Mouse (Mus musculus): ENCODE results near the gene Lpar3. TPM values are rescaled to one million over a fixed set of nuclear protein-coding genes. Genes with fewer than 3 reads are reported as not detected.
A peak's percentile ranks its signal among the peaks of the same experiment; 100 is the strongest.

Lpar3 gene
- total and polyA plus RNA-seq, 2 experiments from 2014 or later: 0.43 to 0.92 TPM

- Histone ChIP-seq H3K36me3 (ENCODE audit: insufficient read depth) (no peaks in the 10 kb centered on the region), H3K27ac (ENCODE audit: low read depth, low read length) (no peak overlapping the region), H3K4me3 (ENCODE audit: low read depth, low read length) (no peak overlapping the region), H3K27me3 (ENCODE audit: insufficient read depth, low read length) (no peaks in the 10 kb centered on the region), H3K9ac (no peak overlapping the region), H3K9me3 (ENCODE audit: low read length) (no peaks in the 10 kb centered on the region), H3K4me2 (ENCODE audit: low read depth) (no peak overlapping the region), H3K4me1 (ENCODE audit: insufficient read depth) (no peaks in the 10 kb centered on the region)
- peak; percentile 66 for TF ChIP-seq CTCF (IDR thresholded peaks at IDR 0.05; ENCODE audit: low read depth)
- 31% methylated on average over 3 of the region's 3 CpGs for WGBS
- ATAC-seq (no peak), DNase-seq (peak; percentile 50)
These were observed 39.8 kb upstream of the Lpar3 start for GRCm38 (mm10) chr3:146180986-146181385.

GRCm38 (mm10) chr3:146184992-146185657 is 35.6 kb upstream of the Lpar3 start:
- Histone ChIP-seq H3K9me3 (ENCODE audit: low read length) (no peaks in the 10 kb centered on the region), H3K36me3 (ENCODE audit: insufficient read depth) (no peaks in the 10 kb centered on the region), H3K4me1 (ENCODE audit: insufficient read depth) (no peaks in the 10 kb centered on the region), H3K27ac (ENCODE audit: low read depth, low read length) (no peak overlapping the region), H3K9ac (no peak overlapping the region), H3K27me3 (ENCODE audit: insufficient read depth, low read length) (no peaks in the 10 kb centered on the region), H3K4me2 (ENCODE audit: low read depth) (no peak overlapping the region), H3K4me3 (ENCODE audit: low read depth, low read length) (no peak overlapping the region)
- 15% methylated on average over 13 of the region's 13 CpGs for WGBS
- peak; percentile 92 for DNase-seq
- peak; percentile 87 for ATAC-seq
- peak; percentile 98 for TF ChIP-seq CTCF (IDR thresholded peaks at IDR 0.05; ENCODE audit: low read depth)

GRCm38 (mm10) chr3:146186033-146186432 is 34.7 kb upstream of the Lpar3 start:
- no peak for TF ChIP-seq CTCF (IDR thresholded peaks at IDR 0.05; ENCODE audit: low read depth)
- H3K27me3 ChIP-seq (ENCODE audit: insufficient read depth, low read length): no peaks in the 10 kb centered on the region
- H3K36me3 ChIP-seq (ENCODE audit: insufficient read depth): no peaks in the 10 kb centered on the region
- DNase-seq: no peak
- no peak overlapping the region for H3K4me3 ChIP-seq (ENCODE audit: low read depth, low read length)
- no peak overlapping the region for H3K4me2 ChIP-seq (ENCODE audit: low read depth)
- no peak overlapping the region for H3K27ac ChIP-seq (ENCODE audit: low read depth, low read length)
- no peak for ATAC-seq
- 81% methylated on average over 10 of the region's 10 CpGs for WGBS
- no peaks in the 10 kb centered on the region for H3K4me1 ChIP-seq (ENCODE audit: insufficient read depth)
- no peak overlapping the region for H3K9ac ChIP-seq
- H3K9me3 ChIP-seq (ENCODE audit: low read length): no peaks in the 10 kb centered on the region

GRCm38 (mm10) chr3:146189933-146190332 is 30.8 kb upstream of the Lpar3 start:
- Histone ChIP-seq H3K9me3 (ENCODE audit: low read length) (no peaks in the 10 kb centered on the region), H3K27ac (ENCODE audit: low read depth, low read length) (no peak overlapping the region), H3K4me3 (ENCODE audit: low read depth, low read length) (no peak overlapping the region), H3K4me1 (ENCODE audit: insufficient read depth) (no peaks in the 10 kb centered on the region), H3K36me3 (ENCODE audit: insufficient read depth) (no peaks in the 10 kb centered on the region), H3K27me3 (ENCODE audit: insufficient read depth, low read length) (no peaks in the 10 kb centered on the region), H3K9ac (no peak overlapping the region), H3K4me2 (ENCODE audit: low read depth) (no peak overlapping the region)
- DNase-seq (no peak), ATAC-seq (no peak)
- TF ChIP-seq CTCF (IDR thresholded peaks at IDR 0.05; ENCODE audit: low read depth): no peak; the same call in 1 of the 2 replicates
- 71% methylated on average over 10 of the region's 10 CpGs for WGBS

- Histone ChIP-seq H3K27ac (ENCODE audit: low read depth, low read length) (no peak overlapping the region), H3K9me3 (ENCODE audit: low read length) (no peaks in the 10 kb centered on the region), H3K9ac (no peak overlapping the region), H3K4me1 (ENCODE audit: insufficient read depth) (no peaks in the 10 kb centered on the region), H3K4me2 (ENCODE audit: low read depth) (no peak overlapping the region), H3K27me3 (ENCODE audit: insufficient read depth, low read length) (no peaks in the 10 kb centered on the region), H3K4me3 (ENCODE audit: low read depth, low read length) (no peak overlapping the region), H3K36me3 (ENCODE audit: insufficient read depth) (no peaks in the 10 kb centered on the region)
- ATAC-seq (no peak), DNase-seq (no peak)
- 96% methylated on average over 1 of the region's 1 CpGs for WGBS
- TF ChIP-seq CTCF (IDR thresholded peaks at IDR 0.05; ENCODE audit: low read depth): no peak
These were observed 28.3 kb upstream of the Lpar3 start for GRCm38 (mm10) chr3:146192507-146192906.

GRCm38 (mm10) chr3:146195153-146195552 is 25.6 kb upstream of the Lpar3 start:
- ATAC-seq (no peak), DNase-seq (no peak)
- H3K9ac ChIP-seq: no peak overlapping the region
- no peaks in the 10 kb centered on the region for H3K9me3 ChIP-seq (ENCODE audit: low read length)
- no peak for TF ChIP-seq CTCF (IDR thresholded peaks at IDR 0.05; ENCODE audit: low read depth)
- no peaks in the 10 kb centered on the region for H3K27me3 ChIP-seq (ENCODE audit: insufficient read depth, low read length)
- no peaks in the 10 kb centered on the region for H3K4me1 ChIP-seq (ENCODE audit: insufficient read depth)
- WGBS: 90% methylated on average over 5 of the region's 5 CpGs
- no peak overlapping the region for H3K4me3 ChIP-seq (ENCODE audit: low read depth, low read length)
- H3K27ac ChIP-seq (ENCODE audit: low read depth, low read length): no peak overlapping the region
- H3K36me3 ChIP-seq (ENCODE audit: insufficient read depth): no peaks in the 10 kb centered on the region
- no peak overlapping the region for H3K4me2 ChIP-seq (ENCODE audit: low read depth)

GRCm38 (mm10) chr3:146196301-146196700 is 24.5 kb upstream of the Lpar3 start:
- TF ChIP-seq CTCF (IDR thresholded peaks at IDR 0.05; ENCODE audit: low read depth): no peak
- Histone ChIP-seq H3K4me2 (ENCODE audit: low read depth) (no peak overlapping the region), H3K27me3 (ENCODE audit: insufficient read depth, low read length) (no peaks in the 10 kb centered on the region), H3K9ac (no peak overlapping the region), H3K36me3 (ENCODE audit: insufficient read depth) (no peaks in the 10 kb centered on the region), H3K4me3 (ENCODE audit: low read depth, low read length) (no peak overlapping the region), H3K9me3 (ENCODE audit: low read length) (no peaks in the 10 kb centered on the region), H3K27ac (ENCODE audit: low read depth, low read length) (no peak overlapping the region; the same call in 1 of the 2 replicates), H3K4me1 (ENCODE audit: insufficient read depth) (no peaks in the 10 kb centered on the region)
- DNase-seq (peak; percentile 25), ATAC-seq (peak; percentile 53; the same call in 1 of the 2 replicates)
- 41% methylated on average over 6 of the region's 6 CpGs for WGBS

Measured in forebrain, postnatal 0 days (tissue).